10 mouse cellular contexts compared by ENCODE assay signal in the genomic region with DNA sequence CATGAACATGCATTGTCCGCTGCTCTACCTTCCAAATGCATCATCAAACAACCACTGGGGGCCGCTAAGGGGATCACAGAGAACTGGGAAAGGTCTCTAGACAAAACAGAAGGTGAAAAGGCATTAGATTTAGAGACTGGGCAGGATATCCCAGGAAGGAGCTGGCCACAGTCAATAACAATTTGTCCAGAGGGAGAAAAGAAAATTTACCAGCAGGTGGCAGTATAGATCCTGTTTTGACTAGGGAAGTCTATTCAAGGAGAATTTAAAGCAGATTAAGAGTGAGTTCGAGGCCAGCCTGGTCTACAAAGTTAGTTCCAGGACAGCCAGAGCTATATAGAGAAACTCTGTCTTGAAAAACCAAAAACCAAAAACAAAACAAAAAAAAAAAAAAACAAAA.
A peak's percentile ranks its signal among the peaks of the same experiment; 100 is the strongest.
DNase-seq lines count a peak whose midpoint lies in the region; ATAC-seq lines count a peak whose summit lies in the region.
"Had no signal": no experiment of that assay in that cellular context is flagged by ENCODE, and none has a peak within 500 bp of the region (broad histone marks: within the 10 kb centered on the region; RNA-seq: fewer than 3 reads in every experiment).

No protein-coding gene starts in this region.

- H3K4me2 ChIP-seq in hindbrain, embryonic 14.5 days (replicated peaks) = no peak overlapping the region
- H3K4me2 ChIP-seq: midbrain, embryonic 15.5 days had no signal

- no peaks in the 10 kb centered on the region for H3K9me3 ChIP-seq in hindbrain, embryonic 14.5 days (ENCODE audit: control insufficient read depth, low read length)
- no peaks in the 10 kb centered on the region for H3K9me3 ChIP-seq in hindbrain, embryonic 10.5 days
- H3K9me3 ChIP-seq: midbrain, embryonic 15.5 days had no signal

- no peaks in the 10 kb centered on the region for H3K36me3 ChIP-seq in hindbrain, embryonic 14.5 days (replicated peaks; ENCODE audit: control insufficient read depth, insufficient read depth)
- no peaks in the 10 kb centered on the region for H3K36me3 ChIP-seq in hindbrain, embryonic 10.5 days
- H3K36me3 ChIP-seq: midbrain, embryonic 15.5 days had no signal

- no peak overlapping the region for H3K27ac ChIP-seq in hindbrain, embryonic 14.5 days
- no peak overlapping the region for H3K27ac ChIP-seq in hindbrain, embryonic 10.5 days
- H3K27ac ChIP-seq: midbrain, embryonic 15.5 days had no signal

- H3K9ac ChIP-seq in hindbrain, embryonic 14.5 days = no peak overlapping the region
- H3K9ac ChIP-seq: midbrain, embryonic 15.5 days had no signal

- peak; percentile 55 for DNase-seq in hindbrain, embryonic 14.5 days (ENCODE audit: low spot score)
- no peak for DNase-seq in hindbrain, embryonic 10.5 days (ENCODE audit: low spot score)
- peak; percentile 9 for DNase-seq in ovary, postnatal 14 days (ENCODE audit: low spot score)
- DNase-seq in ovary, postnatal 10 days (ENCODE audit: low spot score) = no peak
- peak; percentile 9 for DNase-seq in c-Kit-positive CD71-positive TER-119-positive erythroid progenitor cells, embryonic 14.5 days (ENCODE audit: low spot score)
- peak; percentile 46 for DNase-seq in retina, postnatal 1 day
- no peak for DNase-seq in layer of hippocampus, postnatal 36 days
- DNase-seq in left cerebral cortex, adult 9 months (ENCODE audit: low spot score in 2 of 2) = no peak
- DNase-seq: spleen, adult 18-20 months had no signal

- no peaks in the 10 kb centered on the region for H3K27me3 ChIP-seq in hindbrain, embryonic 14.5 days (ENCODE audit: control insufficient read depth, insufficient read depth, low read length)
- no peaks in the 10 kb centered on the region for H3K27me3 ChIP-seq in hindbrain, embryonic 10.5 days (ENCODE audit: insufficient read depth, poor library complexity, severe bottlenecking)
- H3K27me3 ChIP-seq: midbrain, embryonic 15.5 days had no signal

- 52% methylated on average over 3 of the region's 3 CpGs for WGBS in hindbrain, embryonic 14.5 days
- WGBS in hindbrain, embryonic 10.5 days = 45% methylated on average over 3 of the region's 3 CpGs

- no peak for ATAC-seq in hindbrain, embryonic 14.5 days (ENCODE audit: low FRiP score)
- ATAC-seq: midbrain, embryonic 15.5 days had no signal

- no peaks in the 10 kb centered on the region for H3K4me1 ChIP-seq in hindbrain, embryonic 14.5 days (replicated peaks; ENCODE audit: control insufficient read depth, insufficient read depth, low read length)
- H3K4me1 ChIP-seq in hindbrain, embryonic 10.5 days (replicated peaks) = no peaks in the 10 kb centered on the region
- H3K4me1 ChIP-seq: midbrain, embryonic 15.5 days had no signal

- H3K4me3 ChIP-seq in hindbrain, embryonic 14.5 days (replicated peaks; ENCODE audit: low read length) = no peak overlapping the region
- H3K4me3 ChIP-seq in hindbrain, embryonic 10.5 days = no peak overlapping the region
- H3K4me3 ChIP-seq: midbrain, embryonic 15.5 days had no signal

Comparison
In these comparisons a context has a peak if more than half of its experiments do, and no peak if none do; other contexts are left out.
1. DNase-seq: peak in hindbrain, embryonic 14.5 days (single experiment), ovary, postnatal 14 days (single experiment), c-Kit-positive CD71-positive TER-119-positive erythroid progenitor cells, embryonic 14.5 days (single experiment) and retina, postnatal 1 day (single experiment); none in hindbrain, embryonic 10.5 days (single experiment), ovary, postnatal 10 days (single experiment), layer of hippocampus, postnatal 36 days (0 of 2) and left cerebral cortex, adult 9 months (0 of 2).